Mouse (Mus musculus): ENCODE data around the gene Prss32. TPM values are rescaled to one million over a fixed set of nuclear protein-coding genes. Genes with fewer than 3 reads are reported as not detected.

The Prss32 gene
- polyA plus RNA-seq, 1 experiment from 2014 or later: not detected

Small RNAs within 50 kb of the gene (microRNA-seq; reads per million reads assigned to microRNA genes)
- 0.84 reads per million for gene Mir5125

Other genes with a start within 250 kb of the Prss32 start
- gene Zfp13, start 244.4 kb upstream of the Prss32 start, polyA plus RNA-seq (2014; fragmentation: Nextera tagmentation; extraction: Ambion mirVana): 7.0 and 8.9 TPM in 2 replicates
- gene Zscan10, start 243.0 kb upstream of the Prss32 start, polyA plus RNA-seq (2014; fragmentation: Nextera tagmentation; extraction: Ambion mirVana): not detected in 2 replicates
- 0.26 and 0.70 TPM in 2 replicates for gene Mmp25, start 198.6 kb upstream of the Prss32 start, polyA plus RNA-seq (2014; fragmentation: Nextera tagmentation; extraction: Ambion mirVana)
- 0.15 and 0.16 TPM in 2 replicates for gene Bicdl2, start 183.3 kb upstream of the Prss32 start, polyA plus RNA-seq (2014; fragmentation: Nextera tagmentation; extraction: Ambion mirVana)
- gene Hcfc1r1, start 170.3 kb upstream of the Prss32 start, polyA plus RNA-seq (2014; fragmentation: Nextera tagmentation; extraction: Ambion mirVana): 403 and 405 TPM in 2 replicates
- 31.1 and 35.0 TPM in 2 replicates for gene Thoc6, start 170.0 kb upstream of the Prss32 start, polyA plus RNA-seq (2014; fragmentation: Nextera tagmentation; extraction: Ambion mirVana)
- gene Tnfrsf12a, start 166.4 kb upstream of the Prss32 start, polyA plus RNA-seq (2014; fragmentation: Nextera tagmentation; extraction: Ambion mirVana): 107 and 114 TPM in 2 replicates
- gene Cldn6, start 164.6 kb upstream of the Prss32 start, polyA plus RNA-seq (2014; fragmentation: Nextera tagmentation; extraction: Ambion mirVana): 0.42 TPM in 1 of 2 replicates, not detected in the other
- gene Cldn9, start 159.8 kb upstream of the Prss32 start, polyA plus RNA-seq (2014; fragmentation: Nextera tagmentation; extraction: Ambion mirVana): 0.14 TPM in 1 of 2 replicates, not detected in the other
- gene 1520401A03Rik, start 121.1 kb upstream of the Prss32 start, polyA plus RNA-seq (2014; fragmentation: Nextera tagmentation; extraction: Ambion mirVana): not detected in 2 replicates
- gene Pkmyt1, start 117.5 kb upstream of the Prss32 start, polyA plus RNA-seq (2014; fragmentation: Nextera tagmentation; extraction: Ambion mirVana): 27.2 and 28.1 TPM in 2 replicates
- gene Paqr4, start 103.0 kb upstream of the Prss32 start, polyA plus RNA-seq (2014; fragmentation: Nextera tagmentation; extraction: Ambion mirVana): 10.6 and 12.7 TPM in 2 replicates
- gene Kremen2, start 98.0 kb upstream of the Prss32 start, polyA plus RNA-seq (2014; fragmentation: Nextera tagmentation; extraction: Ambion mirVana): not detected in 2 replicates
- 42.4 TPM in 2 replicates for gene Flywch1, start 72.3 kb upstream of the Prss32 start, polyA plus RNA-seq (2014; fragmentation: Nextera tagmentation; extraction: Ambion mirVana)
- gene Flywch2, start 57.8 kb upstream of the Prss32 start, polyA plus RNA-seq (2014; fragmentation: Nextera tagmentation; extraction: Ambion mirVana): 4.4 and 5.1 TPM in 2 replicates
- 300 and 318 TPM in 2 replicates for gene Srrm2, start 53.3 kb upstream of the Prss32 start, polyA plus RNA-seq (2014; fragmentation: Nextera tagmentation; extraction: Ambion mirVana)
- gene Elob, start 14.7 kb upstream of the Prss32 start, polyA plus RNA-seq (2014; fragmentation: Nextera tagmentation; extraction: Ambion mirVana): 950 and 1,075 TPM in 2 replicates
- not detected in 2 replicates for gene Prss33, start 7.8 kb upstream of the Prss32 start, polyA plus RNA-seq (2014; fragmentation: Nextera tagmentation; extraction: Ambion mirVana)
- gene Prss41, start 317 bp downstream of the Prss32 start, polyA plus RNA-seq (2014; fragmentation: Nextera tagmentation; extraction: Ambion mirVana): not detected in 2 replicates
- gene Prss21, start 24.2 kb downstream of the Prss32 start, polyA plus RNA-seq (2014; fragmentation: Nextera tagmentation; extraction: Ambion mirVana): not detected in 2 replicates
- gene Dcpp1, start 37.0 kb downstream of the Prss32 start, polyA plus RNA-seq (2014; fragmentation: Nextera tagmentation; extraction: Ambion mirVana): not detected in 2 replicates
- gene Dcpp2, start 37.0 kb downstream of the Prss32 start, polyA plus RNA-seq (2014; fragmentation: Nextera tagmentation; extraction: Ambion mirVana): not detected in 2 replicates
- gene Dcpp3, start 73.6 kb downstream of the Prss32 start, polyA plus RNA-seq (2014; fragmentation: Nextera tagmentation; extraction: Ambion mirVana): 0.36 and 0.54 TPM in 2 replicates
- not detected in 2 replicates for gene Sbp, start 97.8 kb downstream of the Prss32 start, polyA plus RNA-seq (2014; fragmentation: Nextera tagmentation; extraction: Ambion mirVana)
- not detected in 2 replicates for gene Sbpl, start 111.4 kb downstream of the Prss32 start, polyA plus RNA-seq (2014; fragmentation: Nextera tagmentation; extraction: Ambion mirVana)
- 0.26 TPM in 1 of 2 replicates, not detected in the other for gene Prss30, start 136.7 kb downstream of the Prss32 start, polyA plus RNA-seq (2014; fragmentation: Nextera tagmentation; extraction: Ambion mirVana)
- gene Prss22, start 154.2 kb downstream of the Prss32 start, polyA plus RNA-seq (2014; fragmentation: Nextera tagmentation; extraction: Ambion mirVana): not detected in 2 replicates
- not detected in 2 replicates for gene Prss27, start 194.3 kb downstream of the Prss32 start, polyA plus RNA-seq (2014; fragmentation: Nextera tagmentation; extraction: Ambion mirVana)
- gene Kctd5, start 229.6 kb downstream of the Prss32 start, polyA plus RNA-seq (2014; fragmentation: Nextera tagmentation; extraction: Ambion mirVana): 28.8 and 35.4 TPM in 2 replicates

All from heart, embryonic 14.5 days (tissue).